Mouse (Mus musculus) small intestine, adult 2 months (tissue): ENCODE data around the gene A130010J15Rik.

ENCODE experiments used
- CTCF ChIP-seq: fragments of 200-500 bp; IDR thresholded peaks from 2 replicates; pipeline ENCODE4 v1.5.1; 2012; ENCODE audit warnings: low read depth, mild to moderate bottlenecking, control low read depth, inconsistent platforms, low read length, moderate library complexity, mixed read lengths; ENCODE audit not compliant: insufficient replicate concordance, insufficient read length; ENCODE audit errors: extremely low read depth
- POLR2A ChIP-seq: fragments of 200-500 bp; IDR thresholded peaks from 2 replicates; pipeline ENCODE4 v1.6.1; 2012; ENCODE audit warnings: low read depth, mild to moderate bottlenecking, control low read depth, inconsistent platforms, low read length, moderate library complexity

DNA sequence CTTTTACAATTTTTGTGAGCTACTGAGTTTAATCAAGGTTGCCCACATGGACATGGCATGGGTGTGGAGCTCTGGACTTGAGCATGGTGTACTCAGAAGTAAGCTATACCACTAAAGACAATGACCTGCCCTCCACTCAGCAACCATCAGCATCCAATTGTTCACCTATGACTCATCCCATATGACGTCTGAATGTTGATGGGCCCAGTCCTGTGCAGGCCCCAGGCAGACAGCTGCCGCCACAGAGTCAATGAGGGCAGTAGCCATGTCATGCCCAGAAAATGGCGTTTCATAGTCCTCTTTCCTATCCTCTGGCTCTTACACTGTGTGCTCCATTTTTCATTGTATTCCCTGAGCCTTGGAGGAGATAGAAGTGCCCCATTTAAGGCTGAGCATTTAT lies 48.2 kb downstream of the A130010J15Rik start:
- TF ChIP-seq CTCF (no peak), POLR2A (no peak)
